Mouse (Mus musculus): ENCODE data around the gene Pnrc1. TPM values are rescaled to one million over a fixed set of nuclear protein-coding genes. Genes with fewer than 3 reads are reported as not detected.

Pnrc1 gene
- polyA plus RNA-seq, 1 experiment, result 27.9 TPM

GRCm38 (mm10) chr4:33284083-33284880 lies 5.7 kb downstream of the Pnrc1 start:
- Histone ChIP-seq H3K4me1 (ENCODE audit: control insufficient read depth, insufficient read depth, low read length) (no peaks in the 10 kb centered on the region), H3K4me3 (replicated peaks; ENCODE audit: control insufficient read depth, low read depth, low read length) (no peak overlapping the region), H3K27ac (ENCODE audit: control insufficient read depth, insufficient read depth, low read depth, low read length, poor library complexity) (no peak overlapping the region)
- TF ChIP-seq POLR2A (IDR thresholded peaks at IDR 0.05; ENCODE audit: borderline replicate concordance, control insufficient read depth, low read depth, low read length) (no peak), CTCF (IDR thresholded peaks at IDR 0.05; ENCODE audit: control insufficient read depth, insufficient read depth, low read length) (no peak)
- 66% methylated on average over 5 of the region's 5 CpGs for WGBS

DNA sequence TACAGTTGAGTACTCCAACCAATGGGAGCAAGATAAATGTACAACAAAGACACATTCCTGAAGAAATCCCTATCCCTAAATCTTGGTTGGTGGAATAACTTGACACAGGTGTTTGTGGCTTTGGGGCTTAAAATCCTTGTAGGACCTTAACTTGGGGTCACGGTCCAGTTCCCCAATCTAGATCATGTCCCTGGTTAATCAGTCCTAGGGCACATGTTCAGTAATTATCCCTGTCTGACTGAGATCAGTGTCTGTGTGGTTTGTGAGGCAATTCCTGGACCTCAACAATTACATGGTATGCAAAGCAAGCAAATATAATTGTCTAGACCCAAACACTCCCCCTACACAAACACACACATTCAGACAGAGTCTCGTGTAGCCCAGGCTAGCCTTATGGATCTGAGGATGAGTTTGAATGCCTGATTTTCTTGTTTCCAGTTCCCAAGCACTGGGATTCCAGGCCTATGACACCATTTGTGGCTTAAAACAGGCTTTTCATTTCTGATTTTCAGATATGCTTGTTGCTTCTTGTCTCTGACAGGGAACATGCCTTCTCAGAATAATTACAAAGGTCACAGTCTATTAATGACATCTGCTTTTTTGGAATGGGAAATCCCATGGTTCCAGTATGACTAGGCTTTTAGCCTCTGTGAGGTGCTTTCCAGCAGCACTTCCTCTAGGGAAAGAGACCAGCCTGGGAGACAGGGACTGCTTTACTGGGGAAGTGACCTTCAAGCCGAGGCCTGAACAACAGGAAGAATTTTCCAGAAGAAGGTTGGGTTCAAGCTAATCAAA lies 7.9 kb downstream of the Pnrc1 start:
- no peak overlapping the region for H3K27ac ChIP-seq (ENCODE audit: control insufficient read depth, insufficient read depth, low read depth, low read length, poor library complexity)
- H3K4me3 ChIP-seq (replicated peaks; ENCODE audit: control insufficient read depth, low read depth, low read length), result no peak overlapping the region
- TF ChIP-seq CTCF (IDR thresholded peaks at IDR 0.05; ENCODE audit: control insufficient read depth, insufficient read depth, low read length) (no peak), POLR2A (IDR thresholded peaks at IDR 0.05; ENCODE audit: borderline replicate concordance, control insufficient read depth, low read depth, low read length) (no peak)
- H3K4me1 ChIP-seq (ENCODE audit: control insufficient read depth, insufficient read depth, low read length), result no peaks in the 10 kb centered on the region
- WGBS, result 69% methylated on average over 3 of the region's 3 CpGs

GRCm38 (mm10) chr4:33273437-33273836 lies 16.5 kb downstream of the Pnrc1 start:
- 62% methylated on average over 3 of the region's 3 CpGs for WGBS
- no peaks in the 10 kb centered on the region for H3K4me1 ChIP-seq (ENCODE audit: control insufficient read depth, insufficient read depth, low read length)
- no peak overlapping the region for H3K4me3 ChIP-seq (replicated peaks; ENCODE audit: control insufficient read depth, low read depth, low read length)
- TF ChIP-seq CTCF (IDR thresholded peaks at IDR 0.05; ENCODE audit: control insufficient read depth, insufficient read depth, low read length) (no peak), POLR2A (IDR thresholded peaks at IDR 0.05; ENCODE audit: borderline replicate concordance, control insufficient read depth, low read depth, low read length) (no peak)
- H3K27ac ChIP-seq (ENCODE audit: control insufficient read depth, insufficient read depth, low read depth, low read length, poor library complexity), result no peak overlapping the region

- WGBS, result 88% methylated on average over 11 of the region's 11 CpGs
- Histone ChIP-seq H3K4me1 (ENCODE audit: control insufficient read depth, insufficient read depth, low read length) (no peaks in the 10 kb centered on the region; the same call in 1 of the 2 replicates), H3K4me3 (replicated peaks; ENCODE audit: control insufficient read depth, low read depth, low read length) (no peak overlapping the region), H3K27ac (ENCODE audit: control insufficient read depth, insufficient read depth, low read depth, low read length, poor library complexity) (no peak overlapping the region)
- TF ChIP-seq CTCF (IDR thresholded peaks at IDR 0.05; ENCODE audit: control insufficient read depth, insufficient read depth, low read length) (no peak), POLR2A (IDR thresholded peaks at IDR 0.05; ENCODE audit: borderline replicate concordance, control insufficient read depth, low read depth, low read length) (no peak)
Measured at GRCm38 (mm10) chr4:33270386-33271314, 19.3 kb downstream of the Pnrc1 start.

GRCm38 (mm10) chr4:33264979-33265726 lies 24.8 kb downstream of the Pnrc1 start:
- peaks cover 5% of the 10 kb centered on the region; the same call in 1 of the 2 replicates for H3K4me1 ChIP-seq (ENCODE audit: control insufficient read depth, insufficient read depth, low read length)
- TF ChIP-seq CTCF (IDR thresholded peaks at IDR 0.05; ENCODE audit: control insufficient read depth, insufficient read depth, low read length), result no peak
- TF ChIP-seq POLR2A (IDR thresholded peaks at IDR 0.05; ENCODE audit: borderline replicate concordance, control insufficient read depth, low read depth, low read length), result no peak
- H3K27ac ChIP-seq (ENCODE audit: control insufficient read depth, insufficient read depth, low read depth, low read length, poor library complexity), result no peak overlapping the region
- H3K4me3 ChIP-seq (replicated peaks; ENCODE audit: control insufficient read depth, low read depth, low read length), result no peak overlapping the region
- 40% methylated on average over 11 of the region's 11 CpGs for WGBS

GRCm38 (mm10) chr4:33262897-33263296 lies 27.1 kb downstream of the Pnrc1 start:
- WGBS, result 71% methylated on average over 1 of the region's 1 CpGs
- H3K4me3 ChIP-seq (replicated peaks; ENCODE audit: control insufficient read depth, low read depth, low read length), result no peak overlapping the region
- TF ChIP-seq CTCF (IDR thresholded peaks at IDR 0.05; ENCODE audit: control insufficient read depth, insufficient read depth, low read length) (no peak), POLR2A (IDR thresholded peaks at IDR 0.05; ENCODE audit: borderline replicate concordance, control insufficient read depth, low read depth, low read length) (no peak)

GRCm38 (mm10) chr4:33261311-33261753 lies 28.6 kb downstream of the Pnrc1 start:
- H3K27ac ChIP-seq (ENCODE audit: control insufficient read depth, insufficient read depth, low read depth, low read length, poor library complexity), result no peak overlapping the region
- 9% methylated on average over 7 of the region's 7 CpGs for WGBS
- no peak for TF ChIP-seq CTCF (IDR thresholded peaks at IDR 0.05; ENCODE audit: control insufficient read depth, insufficient read depth, low read length)
- TF ChIP-seq POLR2A (IDR thresholded peaks at IDR 0.05; ENCODE audit: borderline replicate concordance, control insufficient read depth, low read depth, low read length), result no peak
- H3K4me1 ChIP-seq (ENCODE audit: control insufficient read depth, insufficient read depth, low read length), result peaks cover 5% of the 10 kb centered on the region; the same call in 1 of the 2 replicates
- H3K4me3 ChIP-seq (replicated peaks; ENCODE audit: control insufficient read depth, low read depth, low read length), result no peak overlapping the region

More at GRCm38 (mm10) chr4:33262897-33263296, 27.1 kb downstream of the Pnrc1 start:
- H3K4me1 ChIP-seq (ENCODE audit: control insufficient read depth, insufficient read depth, low read length), result peaks cover 5% of the 10 kb centered on the region; the same call in 1 of the 2 replicates
- no peak overlapping the region for H3K27ac ChIP-seq (ENCODE audit: control insufficient read depth, insufficient read depth, low read depth, low read length, poor library complexity)

Measured in bone marrow, adult 2 months (tissue).